Mouse (Mus musculus) yolk sac, embryonic 10.5 days (tissue): ENCODE measurements around the gene Zfp456.
"Not testable (repeated sequence)": the region's sequence is repeated elsewhere in the genome, so short reads cannot be mapped to it uniquely, and the experiment has no call there.

Experiments
- DNase-seq: peaks from one replicate; pipeline ENCODE4 v3.0.0-alpha.2; 2017; ENCODE audit warnings: low spot score

Zfp456 gene

GRCm38 (mm10) chr13:67375050-67375911, at the start of gene Zfp456, which contains the start of gene Gm28041:
Gene Zfp456 (minus strand): TSS chr13:67375810.
Gene Gm28041 (minus strand): TSS chr13:67375733.
- peak; percentile 83 for DNase-seq

GRCm38 (mm10) chr13:67422532-67422931, 46.9 kb upstream of the Zfp456 start:
- DNase-seq: not testable (repeated sequence)

- peak; percentile 79 for DNase-seq
Measured at GRCm38 (mm10) chr13:67421207-67421857, 45.7 kb upstream of the Zfp456 start, which contains the start of gene Zfp459. Gene Zfp459 (minus strand): TSS chr13:67421418.

GRCm38 (mm10) chr13:67420558-67421206, 45.1 kb upstream of the Zfp456 start:
- no peak for DNase-seq

GRCm38 (mm10) chr13:67416811-67417210, 41.2 kb upstream of the Zfp456 start:
- no peak for DNase-seq

- no peak for DNase-seq
Measured at GRCm38 (mm10) chr13:67415759-67416158, 40.1 kb upstream of the Zfp456 start.

- DNase-seq: not testable (repeated sequence)
Measured at GRCm38 (mm10) chr13:67413634-67414033, 38.0 kb upstream of the Zfp456 start.

- peak; percentile 83 for DNase-seq
Measured at GRCm38 (mm10) chr13:67399183-67399903, 23.7 kb upstream of the Zfp456 start, which contains the start of gene Zfp429. Gene Zfp429 (minus strand): TSS chr13:67399819.

- not testable (repeated sequence) for DNase-seq
Measured at GRCm38 (mm10) chr13:67376255-67376654, 645 bp upstream of the Zfp456 start.

GRCm38 (mm10) chr13:67360131-67360744, 15.4 kb downstream of the Zfp456 start, which contains the start of the genes Gm28044 and Zfp953:
Gene Gm28044 (minus strand): TSS chr13:67360536.
Gene Zfp953 (minus strand): TSS chr13:67360605.
- DNase-seq: peak; percentile 87

- no peak for DNase-seq
Measured at GRCm38 (mm10) chr13:67351854-67352253, 23.8 kb downstream of the Zfp456 start.

- DNase-seq: no peak
Measured at GRCm38 (mm10) chr13:67343422-67343821, 32.2 kb downstream of the Zfp456 start.

GRCm38 (mm10) chr13:67332877-67333276, 42.7 kb downstream of the Zfp456 start:
- DNase-seq: no peak

GRCm38 (mm10) chr13:67332019-67332724, 43.4 kb downstream of the Zfp456 start, which contains the start of gene Zfp595:
Gene Zfp595 (minus strand): TSS chr13:67332570.
- peak; percentile 85 for DNase-seq
